Mouse (Mus musculus) megakaryocyte, embryonic 14.5 days (primary cell): Measurements from ENCODE around the gene Otud1.

ENCODE experiments used
- FLI1 ChIP-seq: IDR thresholded peaks from 2 replicates; pipeline ENCODE4 v1.6.1; 2012; ENCODE audit warnings: low read length, inconsistent platforms, mixed read lengths
- GATA1 ChIP-seq: IDR thresholded peaks from 3 replicates; pipeline ENCODE4 v1.6.1; 2012; ENCODE audit warnings: mixed read lengths, low read length, inconsistent platforms, borderline replicate concordance

GRCm38 (mm10) chr2:19685489-19686147 lies 28.1 kb downstream of the Otud1 start:
- TF ChIP-seq GATA1, result no peak
- TF ChIP-seq FLI1, result no peak
